Mouse (Mus musculus): ENCODE measurements at regions not wholly inside any gene's neighbourhood (a gene's known extent, or its start where the extent isn't known, plus 50 kb on each side); places are given as distances from the start of the nearest gene placed in this dataset.

- no peak for DNase-seq (ENCODE audit: low spot score)
Observed at GRCm38 (mm10) chr1:177568056-177568816, 126.1 kb downstream of the Zbtb18 start.

GRCm38 (mm10) chr1:177569572-177569971 lies 127.4 kb downstream of the Zbtb18 start:
- DNase-seq (ENCODE audit: low spot score), result no peak

DNA sequence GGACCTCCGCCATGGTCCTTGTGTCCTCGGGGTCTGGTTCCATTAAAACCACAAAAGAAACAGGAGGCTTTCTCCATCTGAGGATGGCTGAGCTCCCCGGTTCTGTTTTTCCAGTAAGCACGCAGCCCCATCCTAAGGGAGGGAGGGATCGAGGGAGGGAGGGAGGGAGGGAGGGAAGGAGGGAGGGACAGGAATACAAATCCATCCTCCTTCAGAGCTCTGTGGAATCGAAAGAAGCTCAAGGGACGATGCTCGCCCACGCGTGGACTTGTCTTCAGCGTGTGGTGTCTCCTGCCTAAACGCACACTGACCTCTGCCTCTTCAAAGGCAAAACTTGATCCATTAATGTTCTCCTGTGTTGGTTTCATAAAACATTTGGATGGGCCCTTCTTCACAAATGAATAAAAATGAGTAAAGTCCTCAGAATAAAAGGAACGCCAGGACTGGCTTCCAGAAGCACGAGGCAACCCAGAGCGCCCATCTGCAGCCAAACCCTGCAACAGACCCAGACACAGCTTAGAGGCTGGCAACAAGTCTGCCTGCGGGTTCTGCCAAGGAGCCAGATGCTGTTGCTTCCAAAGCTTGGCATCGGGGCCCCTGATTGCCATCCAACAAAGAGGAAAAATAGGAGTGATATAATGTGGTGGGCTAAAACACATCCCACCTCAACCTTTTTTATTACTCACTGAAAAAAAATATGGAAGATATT lies 131.0 kb downstream of the Zbtb18 start:
- DNase-seq (ENCODE audit: low spot score), result no peak

- DNase-seq (ENCODE audit: low spot score), result no peak
Observed at GRCm38 (mm10) chr1:177573781-177574180, 131.6 kb downstream of the Zbtb18 start.

DNA sequence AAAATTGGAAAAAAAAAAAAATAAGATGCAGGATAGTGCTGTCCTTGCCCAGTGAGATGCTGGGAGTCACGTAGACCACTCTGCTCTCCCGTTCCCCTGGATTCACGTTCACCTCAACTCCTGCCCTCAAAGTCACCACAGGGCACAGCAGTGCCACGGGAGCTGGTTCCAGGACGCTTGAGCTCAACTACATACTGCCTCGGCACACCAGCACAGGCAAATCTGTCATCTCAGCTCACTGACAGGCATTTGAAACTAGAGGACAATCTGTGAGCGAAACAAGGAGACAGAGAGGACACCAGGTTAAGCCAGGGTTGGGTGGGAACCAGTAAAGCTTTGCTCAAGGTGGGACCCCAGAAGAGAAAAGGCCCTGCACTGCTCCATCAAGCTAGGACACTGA lies 132.2 kb downstream of the Zbtb18 start:
- no peak for DNase-seq (ENCODE audit: low spot score)

GRCm38 (mm10) chr1:177584302-177584886 lies 142.2 kb downstream of the Zbtb18 start:
- DNase-seq (ENCODE audit: low spot score), result no peak

GRCm38 (mm10) chr1:177585320-177585719 lies 143.2 kb downstream of the Zbtb18 start:
- no peak for DNase-seq (ENCODE audit: low spot score)

DNA sequence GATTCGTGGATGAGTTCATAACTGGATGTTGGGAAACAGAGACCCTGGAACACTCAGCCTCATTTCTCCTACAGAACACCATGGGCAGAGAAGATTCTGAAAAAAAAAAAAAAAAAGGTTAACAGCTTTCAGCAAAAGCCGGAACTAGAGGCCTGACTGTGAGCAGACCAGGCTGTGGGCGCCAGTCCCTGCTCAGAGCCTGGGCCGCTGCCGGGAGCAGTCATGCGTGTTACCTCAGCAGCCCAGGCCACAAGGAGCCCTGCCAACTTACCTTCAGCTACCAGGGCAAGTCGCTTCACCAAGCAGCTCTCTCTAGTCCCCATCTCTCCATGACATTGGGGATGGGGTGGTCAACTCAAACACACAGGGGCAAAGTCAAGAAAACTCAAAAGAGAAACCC lies 140.6 kb upstream of the 1700016C15Rik start:
- DNase-seq (ENCODE audit: low spot score), result no peak

GRCm38 (mm10) chr1:177589656-177590055 lies 140.0 kb upstream of the 1700016C15Rik start:
- no peak for DNase-seq (ENCODE audit: low spot score)

DNA sequence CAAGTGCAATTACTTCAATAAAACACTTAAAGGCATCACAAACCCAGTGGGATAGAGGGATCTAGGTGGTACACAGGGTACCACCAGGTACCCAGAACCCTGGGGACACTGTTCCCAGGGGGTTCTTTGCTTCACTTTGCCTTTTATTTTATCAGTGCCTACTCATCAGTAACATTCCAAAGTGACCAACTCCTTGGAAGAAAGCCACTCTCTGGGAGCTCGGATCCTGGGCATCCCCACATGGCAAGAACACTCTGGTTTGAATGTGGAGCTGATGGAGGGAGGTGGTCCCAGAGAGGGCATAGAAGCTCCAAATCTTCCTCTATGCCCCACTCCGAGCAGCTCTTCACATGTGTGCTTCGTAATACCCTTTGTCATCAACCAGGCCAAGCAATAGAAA lies 137.9 kb upstream of the 1700016C15Rik start:
- DNase-seq (ENCODE audit: low spot score), result no peak

GRCm38 (mm10) chr1:177592337-177592736 lies 137.3 kb upstream of the 1700016C15Rik start:
- no peak for DNase-seq (ENCODE audit: low spot score)

GRCm38 (mm10) chr1:177594341-177594740 lies 135.3 kb upstream of the 1700016C15Rik start:
- DNase-seq (ENCODE audit: low spot score), result no peak

GRCm38 (mm10) chr1:177595326-177595914 lies 134.2 kb upstream of the 1700016C15Rik start:
- DNase-seq (ENCODE audit: low spot score), result no peak

GRCm38 (mm10) chr1:177597036-177597435 lies 132.6 kb upstream of the 1700016C15Rik start:
- DNase-seq (ENCODE audit: low spot score), result no peak

GRCm38 (mm10) chr1:177605353-177605969 lies 124.2 kb upstream of the 1700016C15Rik start:
- no peak for DNase-seq (ENCODE audit: low spot score)

GRCm38 (mm10) chr1:177607565-177607964 lies 122.0 kb upstream of the 1700016C15Rik start:
- no peak for DNase-seq (ENCODE audit: low spot score)

- DNase-seq (ENCODE audit: low spot score), result no peak
Observed at GRCm38 (mm10) chr1:177608551-177609020, 121.0 kb upstream of the 1700016C15Rik start.

DNA sequence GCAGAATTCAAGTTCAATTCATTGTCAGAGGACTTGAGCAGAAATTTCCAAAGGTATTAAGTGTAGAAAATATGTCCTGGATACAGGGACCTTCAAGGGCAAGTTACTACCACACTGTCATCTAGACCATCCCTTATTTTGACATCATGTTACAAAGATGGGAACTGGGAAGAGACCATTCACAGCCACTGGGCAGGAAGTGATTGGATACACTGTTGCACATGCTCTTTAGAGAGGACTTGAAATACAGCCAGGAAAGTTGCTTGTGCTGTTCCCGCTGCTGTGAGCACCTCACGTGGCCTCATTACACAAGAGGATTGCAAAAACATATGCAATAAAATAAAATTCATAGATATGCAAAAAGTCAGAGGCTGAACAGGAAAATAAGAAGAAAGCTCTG lies 120.4 kb upstream of the 1700016C15Rik start:
- DNase-seq (ENCODE audit: low spot score), result no peak

DNA sequence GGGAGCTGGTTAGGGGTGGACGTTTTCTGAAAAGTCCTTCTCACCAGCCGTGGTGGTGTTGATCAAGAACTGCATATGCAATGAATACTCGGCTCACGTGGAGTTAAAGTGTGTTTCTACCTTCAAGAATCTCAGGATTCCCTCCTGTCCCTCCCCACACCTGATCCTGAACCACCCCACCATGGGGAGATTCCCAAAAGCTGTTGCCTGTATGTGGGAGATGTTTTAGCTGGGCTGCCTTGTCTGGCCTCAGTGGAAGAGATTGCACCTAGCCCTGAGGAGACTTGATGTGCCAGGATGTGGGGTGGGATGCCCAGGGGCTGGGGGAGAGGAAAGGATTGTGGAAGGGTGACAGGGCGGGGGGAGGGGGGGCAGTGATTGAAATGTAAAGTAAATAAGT lies 119.9 kb upstream of the 1700016C15Rik start:
- no peak for DNase-seq (ENCODE audit: low spot score)

DNA sequence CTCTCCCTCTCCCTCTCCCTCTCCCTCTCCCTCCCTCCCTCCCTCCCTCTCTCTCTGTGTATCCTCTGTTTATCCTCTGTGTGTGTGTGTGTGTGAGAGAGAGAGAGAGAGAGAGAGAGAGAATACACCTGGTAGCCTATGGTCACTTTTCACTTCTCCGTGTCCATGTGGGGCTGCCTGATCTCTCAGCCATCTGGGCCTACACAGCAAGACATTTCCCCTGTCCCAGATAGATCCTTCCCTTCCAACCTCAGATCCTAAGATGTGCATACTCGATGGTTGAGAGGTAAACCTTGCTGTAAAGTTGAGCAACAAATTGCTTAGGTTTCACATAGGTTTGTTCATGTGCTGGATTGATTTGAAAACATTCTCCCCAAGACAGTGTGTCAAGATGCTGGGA lies 119.5 kb upstream of the 1700016C15Rik start:
- DNase-seq (ENCODE audit: low spot score), result no peak

DNA sequence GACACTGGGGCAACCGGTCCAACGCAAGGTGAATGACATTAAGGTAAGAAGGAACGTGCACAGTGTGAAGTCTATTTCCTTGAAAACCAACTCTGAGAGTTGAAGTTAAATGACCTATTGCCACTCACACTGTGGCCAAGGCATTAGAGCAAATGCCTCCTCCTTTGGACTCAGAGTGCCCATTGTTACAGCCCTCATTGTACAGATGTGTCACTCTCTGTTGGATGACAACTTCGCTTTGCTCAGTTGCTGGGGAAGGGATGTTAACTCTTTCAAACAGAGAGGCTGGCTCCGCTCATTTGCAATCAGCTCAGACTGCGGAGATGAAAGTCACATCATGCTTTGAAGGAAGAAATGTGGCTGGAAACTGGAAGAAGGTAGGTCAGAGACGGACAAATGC lies 117.1 kb upstream of the 1700016C15Rik start:
- no peak for DNase-seq (ENCODE audit: low spot score)

DNA sequence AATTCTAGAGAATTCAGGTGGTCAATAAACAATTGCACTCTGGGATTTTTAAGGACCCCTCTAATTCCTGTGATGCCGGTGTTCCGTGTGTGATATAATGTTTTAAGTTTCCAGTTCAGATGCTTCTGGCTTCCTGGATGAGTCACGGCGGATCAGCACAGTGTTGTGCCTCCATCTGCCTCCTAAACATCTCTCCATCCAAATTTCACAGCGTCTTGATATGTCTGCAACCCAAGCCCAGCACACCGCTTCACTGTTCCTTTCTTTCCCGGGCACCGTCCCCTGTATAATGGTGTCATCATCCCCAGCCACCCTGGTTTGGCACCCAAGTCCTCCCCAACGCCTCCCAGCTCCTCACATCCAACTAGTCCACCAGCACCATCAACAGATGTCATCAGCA lies 114.0 kb upstream of the 1700016C15Rik start:
- DNase-seq (ENCODE audit: low spot score), result no peak
